Mouse (Mus musculus) monocyte, adult 5-6 weeks (primary cell): Measurements from ENCODE around the gene Tex45. TPM values are rescaled to one million over a fixed set of nuclear protein-coding genes. Genes with fewer than 3 reads are reported as not detected.

Source experiments
- ATAC-seq: fragments of 153-309, 156-312 bp; replicated peaks from 2 replicates; pipeline ENCODE4 v1.8.0; 2017; ENCODE audit warnings: mild to moderate bottlenecking; ENCODE audit not compliant: low TSS enrichment, insufficient number of reproducible peaks, severe bottlenecking, poor library complexity, low FRiP score
- total RNA-seq: library from RNA; stranded (forward); fragments of 200-1000, 200-491, 200-594 nt; gene quantifications from 3 replicates; pipeline ENCODE4 v1.2.3, GENCODE M21; 2017

Gene Tex45
- total RNA-seq = 0.29 TPM in 1 of 3 replicates, not detected in the others

- ATAC-seq = no peak
Measured at GRCm38 (mm10) chr8:3470562-3470961, at the start of gene Tex45. Gene Tex45, plus strand, starts transcription at chr8:3470862.

GRCm38 (mm10) chr8:3421507-3421906 is 49.2 kb upstream of the Tex45 start:
- ATAC-seq = no peak

DNA sequence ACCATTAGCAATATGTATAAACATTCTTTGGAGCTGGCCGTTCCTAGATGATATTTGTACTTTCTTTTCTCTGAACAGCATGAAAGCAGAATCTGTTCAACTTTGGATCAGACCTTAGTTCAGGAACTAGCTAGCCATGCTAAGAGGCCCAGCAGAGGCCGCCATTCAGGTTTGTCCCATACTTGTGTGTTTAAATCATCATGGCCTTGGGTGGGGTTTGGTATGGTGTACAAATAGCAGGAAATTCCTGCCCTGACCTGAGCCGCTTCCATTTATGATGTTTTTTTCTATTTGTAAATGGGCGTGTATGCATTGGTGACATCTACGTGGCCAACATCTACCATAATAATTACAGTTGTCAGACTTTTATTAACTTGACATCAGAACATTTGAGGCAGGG is 45.4 kb upstream of the Tex45 start:
- no peak for ATAC-seq

GRCm38 (mm10) chr8:3426211-3426610 is 44.5 kb upstream of the Tex45 start:
- ATAC-seq = no peak

DNA sequence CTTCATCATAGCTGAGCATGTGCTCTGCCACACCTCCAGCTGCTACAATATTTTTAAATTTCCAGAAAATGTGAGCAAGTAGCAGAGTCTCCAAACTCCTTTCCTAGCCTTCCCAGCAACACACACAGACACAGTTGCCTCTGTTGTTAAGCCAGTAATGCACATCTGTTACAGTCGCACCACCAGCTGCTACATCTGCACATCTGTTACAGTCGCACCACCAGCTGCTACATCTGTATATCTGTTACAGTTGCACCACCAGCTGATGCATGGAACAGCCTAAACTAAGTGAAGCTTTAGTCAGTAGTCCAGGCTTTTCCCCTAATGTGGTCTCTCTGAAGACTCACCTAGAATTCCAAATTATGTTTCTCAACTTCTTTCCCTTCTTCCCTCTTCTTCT is 42.2 kb upstream of the Tex45 start:
- ATAC-seq = no peak

GRCm38 (mm10) chr8:3429966-3430365 is 40.7 kb upstream of the Tex45 start:
- no peak for ATAC-seq

- ATAC-seq = no peak
Measured at GRCm38 (mm10) chr8:3431113-3431512, 39.5 kb upstream of the Tex45 start.

DNA sequence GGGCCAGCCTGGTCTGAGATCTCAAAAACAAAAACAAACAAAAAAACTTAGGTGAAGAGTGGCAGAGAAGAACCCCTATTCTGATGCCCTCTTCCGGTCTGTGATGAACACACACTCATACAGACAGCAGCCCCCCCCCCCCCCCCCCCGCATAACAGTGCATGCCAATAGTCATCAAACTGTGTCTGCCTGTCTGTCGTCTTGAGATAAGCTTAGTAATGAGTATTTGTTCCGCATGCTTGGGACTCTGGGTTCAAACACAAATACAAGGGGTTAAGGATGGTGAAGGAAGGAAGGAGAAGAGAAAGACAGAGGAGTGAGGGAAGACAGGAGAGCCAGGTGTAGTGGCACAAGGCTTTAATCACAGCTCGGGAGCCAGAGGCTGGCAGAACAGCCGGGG is 34.2 kb upstream of the Tex45 start:
- ATAC-seq = no peak

- ATAC-seq = no peak
Measured at GRCm38 (mm10) chr8:3439510-3439909, 31.2 kb upstream of the Tex45 start.

DNA sequence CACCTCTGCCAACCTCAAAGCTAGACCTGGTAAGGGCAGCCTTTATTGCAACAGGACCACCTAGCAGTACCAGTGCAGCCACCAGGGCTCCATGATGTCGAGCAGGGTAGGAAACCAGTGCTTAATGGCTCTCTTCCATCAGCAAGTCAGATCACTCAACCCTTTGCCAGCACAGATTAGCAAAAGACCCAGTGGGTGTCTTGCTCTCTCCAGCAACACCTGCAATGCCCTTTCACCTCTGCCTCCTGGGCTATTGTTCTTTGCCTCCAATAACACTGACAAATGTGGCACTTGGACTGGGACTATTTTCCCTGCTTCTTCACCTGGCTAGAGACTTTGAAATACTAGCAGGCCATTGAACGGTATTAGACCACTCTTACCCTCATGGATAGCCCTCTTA is 21.4 kb upstream of the Tex45 start:
- ATAC-seq = no peak

- ATAC-seq = peak; percentile 36; the same call in 1 of the 2 replicates
Measured at GRCm38 (mm10) chr8:3450670-3451069, 20.0 kb upstream of the Tex45 start.

- no peak for ATAC-seq
Measured at GRCm38 (mm10) chr8:3451992-3452391, 18.7 kb upstream of the Tex45 start.

DNA sequence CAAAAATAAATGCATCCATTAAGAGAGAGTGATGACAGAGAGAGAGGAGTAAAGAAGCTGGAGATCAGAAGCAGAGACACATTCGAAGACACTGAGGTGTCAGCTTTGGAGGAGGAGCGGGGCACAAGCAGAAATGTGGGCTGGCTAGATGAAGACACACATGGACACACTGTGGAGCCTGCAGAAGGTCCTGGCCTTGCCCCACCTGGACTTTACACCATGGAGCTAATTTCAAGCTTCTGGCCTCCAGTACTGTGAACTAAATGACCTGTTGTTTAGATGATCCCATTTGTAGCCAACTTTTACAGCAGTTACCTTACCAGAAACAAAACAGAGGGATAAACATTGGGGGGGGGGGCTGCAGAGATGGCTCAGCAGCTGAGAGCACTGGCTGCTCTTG is 7.4 kb upstream of the Tex45 start:
- ATAC-seq = no peak

- ATAC-seq = no peak
Measured at GRCm38 (mm10) chr8:3464309-3464708, 6.4 kb upstream of the Tex45 start.

DNA sequence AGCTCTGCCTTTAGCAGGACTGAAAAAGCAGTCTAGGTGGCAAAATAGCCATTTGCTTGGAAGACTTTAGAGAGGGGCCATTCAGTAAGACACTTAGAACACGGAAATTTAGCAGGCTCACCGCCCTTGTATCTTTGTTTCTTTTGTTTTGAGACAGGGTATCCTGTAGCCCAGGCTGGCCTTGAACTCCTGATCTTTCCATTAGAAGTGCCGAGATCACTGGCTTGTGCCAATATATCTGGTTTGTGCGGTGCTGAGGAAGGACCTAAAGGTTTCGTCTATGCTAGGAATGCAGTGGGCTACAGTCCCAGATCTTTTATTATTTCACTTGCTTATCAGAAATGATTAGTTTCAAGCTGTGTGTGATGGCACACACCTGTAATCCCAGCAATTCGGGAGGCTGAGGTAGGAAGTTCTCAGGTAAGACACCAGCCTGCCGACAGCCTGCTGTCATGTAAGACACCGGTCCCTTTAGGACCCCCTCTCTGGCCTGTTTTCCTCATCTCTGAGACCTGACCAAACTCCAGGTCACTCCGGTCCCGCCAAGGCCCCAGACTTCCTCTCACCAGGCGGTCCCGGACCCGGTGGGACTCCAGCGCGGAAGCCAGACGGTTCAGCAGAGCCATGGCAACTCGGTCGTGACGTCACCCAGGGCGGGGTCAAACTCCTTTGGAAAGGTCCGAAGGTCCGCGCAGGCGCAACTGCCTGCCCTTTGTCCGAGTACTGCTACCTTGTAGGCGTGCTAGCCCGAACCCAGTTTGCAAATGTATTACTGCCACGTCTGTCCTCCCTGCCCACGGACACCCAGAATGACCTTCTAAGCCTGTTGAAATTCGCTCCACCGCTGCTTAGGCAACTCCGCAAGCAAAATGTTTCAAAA is 3.4 kb upstream of the Tex45 start, which contains the start of gene Pex11g:
Gene Pex11g (minus strand): TSS at position 675 of the 880 bp plus-strand sequence.
- ATAC-seq = peak; percentile 93

- ATAC-seq = no peak
Measured at GRCm38 (mm10) chr8:3467886-3468545, 2.6 kb upstream of the Tex45 start.

DNA sequence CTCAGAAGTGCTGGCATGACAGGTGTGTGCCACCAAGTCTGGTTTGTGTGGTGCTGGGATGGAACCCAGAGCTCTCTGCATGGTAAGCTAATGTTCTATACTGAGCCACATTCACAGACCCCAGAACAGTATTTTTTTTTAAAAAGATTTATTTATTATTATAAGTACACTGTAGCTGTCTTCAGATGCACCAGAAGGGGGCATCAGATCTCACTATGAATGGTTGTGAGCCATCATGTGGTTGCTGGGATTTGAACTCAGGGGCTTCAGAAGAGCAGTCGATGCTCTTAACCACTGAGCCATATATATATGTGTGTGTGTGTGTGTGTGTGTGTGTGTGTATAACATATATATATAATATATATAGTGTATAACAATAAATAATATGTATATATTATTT is 1.8 kb upstream of the Tex45 start:
- ATAC-seq = no peak

- no peak; the same call in 1 of the 2 replicates for ATAC-seq
Measured at GRCm38 (mm10) chr8:3475715-3476429, 5.2 kb downstream of the Tex45 start.

DNA sequence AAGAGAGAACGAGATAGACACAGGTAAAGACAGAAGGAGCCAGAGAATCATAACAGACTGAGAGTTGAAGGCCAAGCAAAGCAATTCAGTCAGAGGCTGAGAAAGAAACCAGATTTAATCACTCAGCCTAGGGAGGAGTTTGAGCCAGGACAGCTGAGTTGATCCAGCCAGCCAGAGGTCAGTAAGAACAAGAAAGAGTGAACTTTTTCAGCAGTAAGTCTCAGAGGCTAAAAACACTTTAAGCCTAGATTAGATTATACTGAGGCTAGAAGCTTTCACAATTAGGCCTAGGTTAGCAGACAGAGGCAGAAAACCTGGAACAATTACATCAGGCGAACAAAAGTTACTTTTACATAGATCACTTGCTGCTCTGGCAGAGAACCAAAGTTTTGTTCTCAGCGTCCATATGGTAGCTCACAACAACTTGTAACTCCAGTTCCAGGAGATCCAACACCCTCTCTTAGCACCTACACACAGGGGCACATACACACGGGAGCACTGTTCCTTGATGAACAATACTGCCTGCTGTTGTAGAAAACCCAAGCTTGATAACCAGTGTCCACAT is 9.6 kb downstream of the Tex45 start:
- ATAC-seq = no peak
